ENCODE assay signal across 20 mouse cellular contexts in the genomic region with DNA sequence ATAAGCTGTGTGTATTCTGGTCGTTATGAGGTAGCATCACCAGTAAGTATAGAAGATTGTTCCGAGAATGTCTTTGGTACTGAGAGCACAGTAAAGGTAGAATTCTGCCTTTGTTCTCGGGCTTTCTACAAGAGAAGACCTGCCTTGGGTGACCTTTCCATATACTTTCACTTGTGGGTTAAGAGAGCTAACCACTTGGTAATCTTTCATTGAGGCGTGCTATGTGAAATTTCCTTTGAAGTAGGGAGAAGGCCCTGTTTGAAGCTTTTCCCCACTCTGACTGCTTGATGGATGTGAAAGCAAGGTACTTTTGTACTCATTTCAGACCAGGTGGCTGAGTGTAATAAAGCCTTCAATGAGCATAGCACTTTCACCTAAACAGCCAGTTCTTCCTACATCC. TPM values are rescaled to one million over a fixed set of nuclear protein-coding genes. Genes with fewer than 3 reads are reported as not detected.
"Had no signal": no experiment of that assay in that cellular context is flagged by ENCODE, and none has a peak within 500 bp of the region (broad histone marks: within the 10 kb centered on the region; RNA-seq: fewer than 3 reads in every experiment).

No protein-coding gene starts in this region.

- H3K4me2 ChIP-seq: kidney, embryonic 15.5 days; liver, embryonic 13.5 days; lung, embryonic 14.5 days; midbrain, embryonic 13.5 days; neural tube, embryonic 13.5 days had no signal

- H3K9ac ChIP-seq: kidney, embryonic 15.5 days; liver, embryonic 13.5 days; lung, embryonic 14.5 days; midbrain, embryonic 13.5 days; neural tube, embryonic 13.5 days had no signal

- DNase-seq: kidney, adult 11 months; kidney, adult 8-10 months; kidney, postnatal 10 days; kidney, postnatal 36 days; layer of hippocampus, postnatal 36 days; liver, embryonic 13.5 days; lung, embryonic 14.5 days; retina, postnatal 1 day; right cerebral cortex, postnatal 25 days; spleen, adult 18-20 months; thymus, adult 18-20 months; thymus, postnatal 25 days had no signal

- H3K27me3 ChIP-seq: liver, embryonic 13.5 days; midbrain, embryonic 13.5 days; neural tube, embryonic 13.5 days had no signal

- H3K36me3 ChIP-seq: kidney, embryonic 15.5 days; liver, embryonic 13.5 days; neural tube, embryonic 13.5 days had no signal

- H3K27ac ChIP-seq: kidney, embryonic 15.5 days; left cerebral cortex, adult 2 months; liver, embryonic 13.5 days; midbrain, embryonic 10.5 days; midbrain, embryonic 13.5 days; neural tube, embryonic 13.5 days had no signal

- H3K9me3 ChIP-seq: kidney, embryonic 15.5 days; liver, embryonic 13.5 days; megakaryocyte, embryonic 14.5 days; midbrain, embryonic 10.5 days; midbrain, embryonic 13.5 days; neural tube, embryonic 13.5 days had no signal

- ATAC-seq: lung, postnatal 0 days; midbrain, embryonic 13.5 days had no signal

- H3K4me3 ChIP-seq: kidney, embryonic 15.5 days; left cerebral cortex, adult 2 months; liver, embryonic 13.5 days; megakaryocyte, embryonic 14.5 days; midbrain, embryonic 10.5 days; midbrain, embryonic 13.5 days; neural tube, embryonic 13.5 days had no signal

- H3K4me1 ChIP-seq: kidney, embryonic 15.5 days; liver, embryonic 13.5 days; midbrain, embryonic 10.5 days; midbrain, embryonic 13.5 days; neural tube, embryonic 13.5 days had no signal

RNA-seq across cellular contexts. Expression of a gene that starts 59.6 kb away (rescaled TPM):
- polyA plus RNA-seq: liver, adult 2 months had no signal
